Mouse (Mus musculus) CH12.LX (cell line): ENCODE measurements around the gene Pdcd7. TPM values are rescaled to one million over a fixed set of nuclear protein-coding genes. Genes with fewer than 3 reads are reported as not detected.

Experiments
- DNase-seq: peaks from one replicate; pipeline ENCODE4 v3.0.0-alpha.2; 2013; ENCODE audit errors: extremely low read depth
- H3K27ac ChIP-seq: 2 replicates; pipeline ENCODE4 v1.5.1; 2012; ENCODE audit warnings: low read depth, mild to moderate bottlenecking, control low read depth, moderate library complexity; ENCODE audit not compliant: insufficient read depth
- H3K27me3 ChIP-seq: replicated peaks from 2 replicates; pipeline ENCODE3; 2012; ENCODE audit warnings: inconsistent platforms
- H3K36me3 ChIP-seq, 2 experiments: replicated peaks in 1 of 2; 2 replicates each; pipeline versions ENCODE3 to v1.6.1; 2012; ENCODE audit warnings: inconsistent platforms in 1 of 2, low read length in 1 of 2, mild to moderate bottlenecking in 1 of 2, mixed read lengths in 1 of 2, moderate library complexity in 1 of 2; ENCODE audit not compliant: control insufficient read depth in 1 of 2, insufficient read depth in 1 of 2
- H3K4me1 ChIP-seq, 2 experiments: 2 replicates each; pipeline ENCODE4 v1.6.1; 2012; ENCODE audit warnings: inconsistent platforms in 1 of 2, moderate library complexity in 1 of 2; ENCODE audit not compliant: insufficient read depth in 2 of 2, control insufficient read depth in 1 of 2
- H3K4me2 ChIP-seq: 2 replicates; pipeline ENCODE4 v1.6.1; 2012; ENCODE audit warnings: low read depth, mild to moderate bottlenecking, control low read depth; ENCODE audit not compliant: poor library complexity, insufficient read depth, severe bottlenecking
- H3K4me3 ChIP-seq, 3 experiments: fragments of 150-350 bp in 1 of 3; sonication (generic) in 1 of 3; replicated peaks in 1 of 3; 2 replicates each; pipeline versions ENCODE3 to v1.5.1; 2011 to 2012; ENCODE audit warnings: low read depth in 2 of 3, low read length in 2 of 3, mild to moderate bottlenecking in 2 of 3, moderate library complexity in 2 of 3, control low read depth in 1 of 3, improper control_type of control experiment in 1 of 3, inconsistent platforms in 1 of 3, mixed read lengths in 1 of 3; ENCODE audit not compliant: poor library complexity in 1 of 3
- H3K79me2 ChIP-seq: replicated peaks from 2 replicates; pipeline ENCODE4 v1.6.1; 2012; ENCODE audit warnings: mild to moderate bottlenecking, moderate library complexity; ENCODE audit not compliant: control insufficient read depth, poor library complexity, insufficient read depth, severe bottlenecking; ENCODE audit errors: extremely low read depth
- H3K9ac ChIP-seq: 2 replicates; pipeline ENCODE4 v1.6.1; 2012; ENCODE audit warnings: low read depth, mild to moderate bottlenecking, control low read depth, moderate library complexity; ENCODE audit not compliant: insufficient read depth
- H3K9me3 ChIP-seq: replicated peaks from 2 replicates; pipeline ENCODE3; 2012; ENCODE audit warnings: low read length, inconsistent platforms, mixed read lengths
- CHD1 ChIP-seq: IDR thresholded peaks from 2 replicates; pipeline ENCODE4 v1.6.1; 2012; ENCODE audit warnings: low read depth, low read length, improper control_type of control experiment, inconsistent platforms
- CTCF ChIP-seq, 2 experiments: IDR thresholded peaks in 1 of 2; conservative IDR thresholded peaks in 1 of 2; 2 replicates each; pipeline ENCODE4 v1.5.1; 2011 to 2012; ENCODE audit warnings: low read depth in 2 of 2, low read length in 2 of 2, improper control_type of control experiment in 1 of 2, inconsistent platforms in 1 of 2, mild to moderate bottlenecking in 1 of 2, moderate library complexity in 1 of 2
- MAX ChIP-seq: IDR thresholded peaks from 2 replicates; pipeline ENCODE4 v1.6.1; 2011; ENCODE audit warnings: low read length, improper control_type of control experiment
- MAZ ChIP-seq: IDR thresholded peaks from 2 replicates; pipeline ENCODE4 v1.6.1; 2012; ENCODE audit warnings: low read depth, mild to moderate bottlenecking, inconsistent platforms, low read length, improper control_type of control experiment, moderate library complexity
- MXI1 ChIP-seq: IDR thresholded peaks from 2 replicates; pipeline ENCODE4 v1.6.1; 2011; ENCODE audit warnings: mild to moderate bottlenecking, low read depth, low read length, improper control_type of control experiment
- NRF1 ChIP-seq: IDR thresholded peaks from 2 replicates; pipeline ENCODE4 v1.6.1; 2014; ENCODE audit warnings: low read depth, mild to moderate bottlenecking, inconsistent platforms, low read length, improper control_type of control experiment, moderate library complexity
- SIN3A ChIP-seq: IDR thresholded peaks from 2 replicates; pipeline ENCODE4 v1.6.1; 2012; ENCODE audit warnings: low read length, improper control_type of control experiment, inconsistent platforms
- UBTF ChIP-seq: IDR thresholded peaks from 2 replicates; pipeline ENCODE4 v1.6.1; 2012; ENCODE audit warnings: low read depth, mild to moderate bottlenecking, inconsistent platforms, low read length, improper control_type of control experiment, moderate library complexity
- ZC3H11A ChIP-seq: IDR thresholded peaks from 2 replicates; pipeline ENCODE4 v1.6.1; 2012; ENCODE audit warnings: low read depth, mild to moderate bottlenecking, inconsistent platforms, low read length, improper control_type of control experiment
- dilution Hi-C: fragments of 300-500 bp; cut with MboI; formaldehyde crosslinking; loops from 2 replicates; pipeline ENCODE4 v1.14.3; 2020; ENCODE audit warnings: low sequenced_read_pairs; ENCODE audit not compliant: extremely low pct_unique_long_range_greater_than_20kb, extremely low pct_ligation_motif_present
- in situ Hi-C: fragments of 300-500 bp; cut with MboI; formaldehyde crosslinking; loops from 3 replicates; pipeline ENCODE4 v1.14.3; 2019; ENCODE audit warnings: low sequenced_read_pairs, low pct_ligation_motif_present, low pct_unique_long_range_greater_than_20kb, mixed read lengths
- polyA plus RNA-seq: library from polyadenylated mRNA; unstranded; fragments of >175 nt; gene quantifications from 2 replicates; pipeline ENCODE4 v1.2.1, GENCODE M21; 2012; ENCODE audit warnings: low read depth; ENCODE audit not compliant: insufficient read length
- total RNA-seq, 2 experiments: library from RNA; depleted of rRNA; stranded (reverse); fragments of 300-350 nt in 1 of 2; fragments of >200 nt in 1 of 2; gene quantifications; 2 replicates each; pipeline ENCODE4 v1.2.3; 2012 to 2014

Gene Pdcd7
- total and polyA plus RNA-seq, 3 experiments, result 13.1 to 20.6 (median 14.5) TPM

DNA sequence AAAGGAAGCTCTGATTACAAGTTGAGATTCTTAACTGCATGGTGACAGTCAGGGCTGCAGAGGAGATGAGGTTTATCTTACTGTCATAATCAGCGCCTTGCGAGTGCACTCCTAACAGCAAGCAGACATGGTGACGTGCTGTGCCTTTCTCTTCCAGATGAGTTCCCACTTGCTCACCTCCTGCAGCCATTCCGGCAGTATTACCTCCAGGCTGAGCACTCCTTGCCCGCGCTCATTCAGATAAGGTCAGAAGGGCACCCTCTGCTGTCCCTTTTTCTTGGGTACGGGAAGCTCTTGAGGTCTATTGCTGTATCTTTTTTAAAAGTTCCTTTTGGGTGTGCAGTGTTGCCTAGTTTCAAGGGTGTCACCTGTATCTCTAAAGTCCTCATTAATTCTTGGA, 10.7 kb downstream of the Pdcd7 start:
- H3K27ac ChIP-seq, result no peak overlapping the region
- in situ Hi-C loops (no loop called here), dilution Hi-C loops (no loop called here)
- peaks cover 20% of the 10 kb centered on the region for H3K79me2 ChIP-seq
- TF ChIP-seq ZC3H11A, result no peak
- H3K27me3 ChIP-seq, result no peaks in the 10 kb centered on the region
- H3K4me3 ChIP-seq, result no peak overlapping the region
- no peaks in the 10 kb centered on the region for H3K9me3 ChIP-seq
- peaks cover 0 to 7% of the 10 kb centered on the region in 2 experiments; a peak in 1 of 4 replicates for H3K4me1 ChIP-seq
- peaks cover 43 to 79% of the 10 kb centered on the region in 2 experiments for H3K36me3 ChIP-seq
- no peak overlapping the region for H3K9ac ChIP-seq
- no peak overlapping the region for H3K4me2 ChIP-seq
- DNase-seq, result no peak

- in situ Hi-C loops, result no loop called here
- no peak for TF ChIP-seq MXI1
- TF ChIP-seq ZC3H11A, result no peak
- TF ChIP-seq SIN3A, result no peak
- no peaks in the 10 kb centered on the region for H3K9me3 ChIP-seq
- H3K36me3 ChIP-seq, result peaks cover 45 to 83% of the 10 kb centered on the region in 2 experiments
- peaks cover 18% of the 10 kb centered on the region for H3K79me2 ChIP-seq
- no peaks in the 10 kb centered on the region for H3K27me3 ChIP-seq
- DNase-seq, result no peak
- H3K27ac ChIP-seq, result no peak overlapping the region
- no peak overlapping the region for H3K9ac ChIP-seq
- no peak overlapping the region for H3K4me2 ChIP-seq
- H3K4me3 ChIP-seq, result no peak overlapping the region
- peaks cover 0 to 7% of the 10 kb centered on the region in 2 experiments; a peak in 1 of 4 replicates for H3K4me1 ChIP-seq
- dilution Hi-C loops, result no loop called here
Measured at GRCm38 (mm10) chr9:65356971-65357370, 11.1 kb downstream of the Pdcd7 start.

GRCm38 (mm10) chr9:65358956-65359480, 13.1 kb downstream of the Pdcd7 start:
- Histone ChIP-seq H3K36me3 (peaks cover 45 to 88% of the 10 kb centered on the region in 2 experiments), H3K4me2 (no peak overlapping the region), H3K9ac (no peak overlapping the region), H3K27ac (no peak overlapping the region), H3K4me1 (peaks cover 0 to 7% of the 10 kb centered on the region in 2 experiments; a peak in 1 of 4 replicates)
- DNase-seq, result no peak
- dilution Hi-C loops, result no loop called here
- no peak for TF ChIP-seq SIN3A
- TF ChIP-seq UBTF, result no peak
- no peak for TF ChIP-seq NRF1
- no peak for TF ChIP-seq MAZ
- TF ChIP-seq MAX, result no peak
- TF ChIP-seq CTCF (conservative IDR thresholded peaks at IDR 0.05 in 1 of 2, IDR thresholded peaks at IDR 0.05 in 1 of 2; ENCODE audit: low read depth in 2 of 2, low read length in 2 of 2), result no peak
- no peak for TF ChIP-seq CHD1
- TF ChIP-seq, all 38 proteins: peak for 0
- Histone ChIP-seq H3K27me3 (no peaks in the 10 kb centered on the region), H3K79me2 (peaks cover 7% of the 10 kb centered on the region), H3K9me3 (no peaks in the 10 kb centered on the region), H3K4me3 (no peak overlapping the region)
- in situ Hi-C loops, result no loop called here
